Mouse (Mus musculus): Measurements from ENCODE around the gene Trim31. TPM values are rescaled to one million over a fixed set of nuclear protein-coding genes. Genes with fewer than 3 reads are reported as not detected.

Gene Trim31
- polyA plus RNA-seq, 1 experiment = not detected

GRCm38 (mm10) chr17:36866719-36867527 is 31.0 kb upstream of the Trim31 start, which contains the start of gene Trim15:
Trim15 (minus strand) TSS chr17:36867210.
- Histone ChIP-seq H3K4me3 (ENCODE audit: insufficient read depth, low read depth, low read length) (no peak within 1 kb of the TSS), H3K4me1 (ENCODE audit: control insufficient read depth, insufficient read depth, low read length) (peaks cover 13% of the 10 kb centered on the region), H3K27ac (ENCODE audit: insufficient read depth, low read depth, low read length) (no peak within 1 kb of the TSS)
- 13% methylated on average over 29 of the region's 29 CpGs for WGBS
- TF ChIP-seq CTCF (IDR thresholded peaks at IDR 0.05; ENCODE audit: insufficient read depth, low read depth, low read length) = no peak
- TF ChIP-seq POLR2A (IDR thresholded peaks at IDR 0.05; ENCODE audit: insufficient read depth, low read depth, low read length) = no peak

- WGBS = 93% methylated on average over 2 of the region's 2 CpGs
- no peak overlapping the region for H3K4me3 ChIP-seq (ENCODE audit: insufficient read depth, low read depth, low read length)
- H3K4me1 ChIP-seq (ENCODE audit: control insufficient read depth, insufficient read depth, low read length) = peaks cover 13% of the 10 kb centered on the region
- H3K27ac ChIP-seq (ENCODE audit: insufficient read depth, low read depth, low read length) = no peak overlapping the region
- TF ChIP-seq CTCF (IDR thresholded peaks at IDR 0.05; ENCODE audit: insufficient read depth, low read depth, low read length) (no peak), POLR2A (IDR thresholded peaks at IDR 0.05; ENCODE audit: insufficient read depth, low read depth, low read length) (no peak)
These were observed 29.1 kb upstream of the Trim31 start for GRCm38 (mm10) chr17:36868836-36869235.

- Histone ChIP-seq H3K27ac (ENCODE audit: insufficient read depth, low read depth, low read length) (no peak within 1 kb of the TSS), H3K4me1 (ENCODE audit: control insufficient read depth, insufficient read depth, low read length) (peaks cover 13% of the 10 kb centered on the region), H3K4me3 (ENCODE audit: insufficient read depth, low read depth, low read length) (no peak within 1 kb of the TSS)
- no peak for TF ChIP-seq POLR2A (IDR thresholded peaks at IDR 0.05; ENCODE audit: insufficient read depth, low read depth, low read length)
- TF ChIP-seq CTCF (IDR thresholded peaks at IDR 0.05; ENCODE audit: insufficient read depth, low read depth, low read length) = no peak
- 65% methylated on average over 4 of the region's 4 CpGs for WGBS
These were observed 28.5 kb upstream of the Trim31 start, which contains the start of gene Trim10 for GRCm38 (mm10) chr17:36869284-36869954. Trim10 (plus strand) TSS chr17:36869574.

GRCm38 (mm10) chr17:36869955-36870810 is 27.7 kb upstream of the Trim31 start:
- Histone ChIP-seq H3K4me3 (ENCODE audit: insufficient read depth, low read depth, low read length) (no peak overlapping the region), H3K4me1 (ENCODE audit: control insufficient read depth, insufficient read depth, low read length) (peaks cover 13% of the 10 kb centered on the region), H3K27ac (ENCODE audit: insufficient read depth, low read depth, low read length) (no peak overlapping the region)
- no peak for TF ChIP-seq POLR2A (IDR thresholded peaks at IDR 0.05; ENCODE audit: insufficient read depth, low read depth, low read length)
- no peak for TF ChIP-seq CTCF (IDR thresholded peaks at IDR 0.05; ENCODE audit: insufficient read depth, low read depth, low read length)
- 70% methylated on average over 25 of the region's 25 CpGs for WGBS

DNA sequence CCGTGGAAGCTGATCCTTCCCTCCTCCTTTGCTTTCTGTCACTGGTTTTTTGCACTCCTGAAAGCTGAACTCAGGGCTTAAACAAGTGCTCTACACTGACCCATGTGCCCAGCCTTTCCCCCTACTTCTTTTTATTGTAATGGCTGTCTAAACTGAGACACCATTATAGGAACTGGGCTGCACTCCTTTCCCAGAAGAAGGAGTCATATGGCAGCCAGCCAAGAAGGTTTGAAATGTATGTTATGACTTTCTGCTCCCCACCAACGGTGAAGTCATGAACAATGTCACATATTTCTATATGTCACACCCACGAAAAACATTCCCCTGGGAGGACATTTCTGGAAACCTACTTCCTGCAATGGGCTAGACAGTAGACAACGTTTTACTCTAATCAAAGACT is 23.3 kb upstream of the Trim31 start:
- no peak overlapping the region for H3K4me3 ChIP-seq (ENCODE audit: insufficient read depth, low read depth, low read length)
- 56% methylated on average over 4 of the region's 4 CpGs for WGBS
- no peak for TF ChIP-seq POLR2A (IDR thresholded peaks at IDR 0.05; ENCODE audit: insufficient read depth, low read depth, low read length)
- TF ChIP-seq CTCF (IDR thresholded peaks at IDR 0.05; ENCODE audit: insufficient read depth, low read depth, low read length) = no peak
- H3K27ac ChIP-seq (ENCODE audit: insufficient read depth, low read depth, low read length) = no peak overlapping the region
- H3K4me1 ChIP-seq (ENCODE audit: control insufficient read depth, insufficient read depth, low read length) = peaks cover 3% of the 10 kb centered on the region; the same call in 1 of the 2 replicates

- WGBS = 61% methylated on average over 2 of the region's 2 CpGs
- Histone ChIP-seq H3K27ac (ENCODE audit: insufficient read depth, low read depth, low read length) (no peak overlapping the region), H3K4me3 (ENCODE audit: insufficient read depth, low read depth, low read length) (no peak overlapping the region), H3K4me1 (ENCODE audit: control insufficient read depth, insufficient read depth, low read length) (no peaks in the 10 kb centered on the region)
- no peak for TF ChIP-seq POLR2A (IDR thresholded peaks at IDR 0.05; ENCODE audit: insufficient read depth, low read depth, low read length)
These were observed 14.6 kb upstream of the Trim31 start for GRCm38 (mm10) chr17:36883350-36883749.

DNA sequence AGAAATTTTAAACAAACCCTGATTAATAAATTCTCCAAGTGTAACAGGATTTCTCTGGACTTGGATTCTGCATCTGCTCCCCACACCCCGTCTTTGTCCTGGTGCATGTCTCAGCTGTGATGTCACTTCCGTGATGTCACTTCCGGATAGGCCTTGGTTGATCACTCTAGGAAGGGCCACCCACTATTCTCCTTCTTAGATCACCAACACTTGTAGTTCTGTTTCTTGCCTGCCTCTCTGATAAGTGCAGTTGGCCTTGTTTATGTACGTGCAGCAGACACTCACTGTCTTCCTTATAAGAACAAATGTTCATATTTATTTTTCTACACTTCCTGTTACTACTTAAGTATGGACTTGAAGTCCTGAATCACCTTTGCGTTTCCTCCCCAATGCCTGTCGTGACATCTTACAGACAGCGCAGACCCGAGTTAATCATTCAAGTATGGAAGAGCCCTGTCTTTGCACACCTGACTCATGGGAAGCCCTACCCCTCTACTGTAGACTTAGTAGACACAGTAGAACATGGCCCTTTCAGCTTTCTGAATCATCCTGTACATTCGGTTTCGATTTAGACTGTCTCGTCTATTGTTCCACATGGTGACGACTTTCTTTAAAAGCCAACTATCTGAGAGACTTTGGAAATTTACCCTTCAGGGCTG is 12.7 kb upstream of the Trim31 start:
- Histone ChIP-seq H3K4me1 (ENCODE audit: control insufficient read depth, insufficient read depth, low read length) (no peaks in the 10 kb centered on the region), H3K27ac (ENCODE audit: insufficient read depth, low read depth, low read length) (no peak overlapping the region), H3K4me3 (ENCODE audit: insufficient read depth, low read depth, low read length) (no peak overlapping the region)
- TF ChIP-seq POLR2A (IDR thresholded peaks at IDR 0.05; ENCODE audit: insufficient read depth, low read depth, low read length) (no peak), CTCF (IDR thresholded peaks at IDR 0.05; ENCODE audit: insufficient read depth, low read depth, low read length) (no peak)
- 95% methylated on average over 12 of the region's 12 CpGs for WGBS
